Mouse (Mus musculus) brain, embryonic 14.5 days (tissue): ENCODE results near the gene Tvp23b.

Source experiments
- CTCF ChIP-seq: fragments of 200-500 bp; IDR thresholded peaks from 2 replicates; pipeline ENCODE4 v1.5.1; 2012; ENCODE audit warnings: inconsistent platforms, mild to moderate bottlenecking, moderate library complexity, borderline replicate concordance; ENCODE audit not compliant: insufficient read depth, insufficient read length; ENCODE audit errors: extremely low read depth
- POLR2A ChIP-seq: fragments of 200-500 bp; IDR thresholded peaks from 2 replicates; pipeline ENCODE4 v1.6.1; 2012; ENCODE audit warnings: mild to moderate bottlenecking, inconsistent platforms, borderline replicate concordance; ENCODE audit not compliant: poor library complexity, insufficient read depth, insufficient read length, severe bottlenecking; ENCODE audit errors: extremely low read depth

- TF ChIP-seq CTCF (no peak), POLR2A (no peak)
Measured at GRCm38 (mm10) chr11:62865562-62865961, 13.7 kb upstream of the Tvp23b start.
